Mouse (Mus musculus) E14TG2a.4 (cell line): ENCODE measurements around the gene Pacsin1.

Experiments used
- CTCF ChIP-seq: conservative IDR thresholded peaks from 2 replicates; pipeline ENCODE4 v1.5.1; 2014; ENCODE audit warnings: low read length
- NANOG ChIP-seq: IDR thresholded peaks from 2 replicates; pipeline ENCODE4 v1.6.1; 2014; ENCODE audit warnings: borderline replicate concordance, low read length, mixed read lengths
- POU5F1 ChIP-seq: IDR thresholded peaks from 2 replicates; pipeline ENCODE4 v1.6.1; 2014; ENCODE audit warnings: low read length, borderline replicate concordance

DNA sequence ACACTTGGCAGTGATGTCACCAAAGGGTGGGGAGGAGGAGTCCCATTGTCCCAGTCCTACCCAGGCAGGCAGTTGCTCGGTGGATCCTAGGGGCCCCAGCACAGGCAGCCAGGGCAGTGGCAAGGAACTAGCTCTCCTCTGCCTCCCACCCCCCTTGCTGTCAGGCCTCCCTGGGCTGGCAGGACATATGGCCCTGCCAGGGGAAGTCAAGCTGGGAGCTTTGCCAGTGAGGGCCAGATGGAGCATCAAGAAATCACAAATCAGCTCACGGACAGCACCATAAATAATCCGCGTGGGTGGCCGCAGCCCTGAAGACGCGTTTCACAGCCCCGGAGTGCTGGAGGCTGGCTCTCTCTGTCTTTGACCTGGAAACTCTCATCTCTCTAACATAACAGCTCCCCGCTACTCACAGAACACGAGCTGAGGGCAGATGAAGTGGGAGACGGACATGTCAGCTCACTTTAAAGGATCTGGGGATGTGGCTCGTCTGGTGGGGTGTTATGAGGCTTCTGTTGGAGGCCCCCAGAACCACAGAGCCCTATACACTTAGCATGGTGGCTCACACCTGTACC is 12.7 kb upstream of the Pacsin1 start:
- TF ChIP-seq CTCF = no peak
- TF ChIP-seq NANOG = no peak
- no peak for TF ChIP-seq POU5F1
